Mouse (Mus musculus): ENCODE measurements at regions not wholly inside any gene's neighbourhood (a gene's known extent, or its start where the extent isn't known, plus 50 kb on each side); places are given as distances from the start of the nearest gene placed in this dataset.

GRCm38 (mm10) chr11:38886466-38886865 lies 1650.7 kb upstream of the Tenm2 start:
- DNase-seq: no peak

DNA sequence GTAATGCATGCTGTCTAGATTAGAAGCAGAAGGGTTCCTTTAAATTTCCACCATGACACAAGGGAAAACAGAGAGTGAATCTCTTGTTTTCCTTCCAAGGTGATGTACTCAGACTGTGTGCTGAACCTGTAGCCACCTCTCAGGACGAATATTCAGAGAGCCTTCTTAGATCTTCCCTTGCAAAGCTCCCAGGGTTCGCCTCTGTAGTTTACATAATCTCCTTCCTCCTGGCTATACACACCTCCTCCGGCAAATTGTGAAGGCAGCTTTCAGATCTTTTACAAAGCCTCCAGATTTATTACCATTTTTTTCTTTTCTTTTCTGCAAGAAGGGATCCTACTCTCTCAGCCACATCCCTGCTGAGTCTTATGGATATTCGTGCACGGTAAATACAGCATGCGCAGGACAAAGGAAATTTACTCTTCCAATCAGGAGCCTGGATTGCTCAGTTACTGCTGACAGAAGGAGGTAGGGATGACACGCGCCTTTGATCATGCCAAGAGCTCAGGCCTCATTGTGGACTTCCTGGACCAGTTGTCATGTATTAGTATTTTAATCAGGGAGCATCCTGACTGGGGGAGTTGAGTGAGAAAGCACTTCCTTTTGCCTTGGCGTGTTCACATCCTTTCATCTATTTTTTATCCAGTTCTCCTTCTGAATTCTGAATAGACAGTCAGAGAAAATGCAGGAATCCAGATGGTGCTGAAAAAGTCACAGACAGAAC lies 1626.0 kb upstream of the Tenm2 start:
- DNase-seq: no peak

- DNase-seq: no peak
Observed at GRCm38 (mm10) chr11:38856645-38857044, 1620.9 kb upstream of the Tenm2 start.

DNA sequence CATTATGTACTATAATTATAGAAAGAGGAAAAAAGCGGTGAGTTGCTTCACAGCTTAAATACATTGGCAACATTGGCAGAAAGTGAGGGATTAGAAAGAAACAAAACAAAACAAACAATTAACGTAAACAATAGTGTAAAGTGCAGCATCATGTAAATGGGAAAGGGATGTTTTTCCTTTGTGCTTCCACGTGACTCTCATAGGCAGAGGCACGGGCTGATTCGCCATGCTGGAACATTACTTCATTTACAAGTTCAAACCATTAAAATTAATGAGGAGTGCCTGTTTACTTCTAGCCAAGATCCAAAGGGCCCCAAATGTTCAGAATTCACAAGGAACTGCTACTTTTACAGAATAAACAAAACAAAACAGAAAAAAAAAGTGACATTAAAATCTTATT lies 1593.4 kb upstream of the Tenm2 start:
- no peak for DNase-seq

DNA sequence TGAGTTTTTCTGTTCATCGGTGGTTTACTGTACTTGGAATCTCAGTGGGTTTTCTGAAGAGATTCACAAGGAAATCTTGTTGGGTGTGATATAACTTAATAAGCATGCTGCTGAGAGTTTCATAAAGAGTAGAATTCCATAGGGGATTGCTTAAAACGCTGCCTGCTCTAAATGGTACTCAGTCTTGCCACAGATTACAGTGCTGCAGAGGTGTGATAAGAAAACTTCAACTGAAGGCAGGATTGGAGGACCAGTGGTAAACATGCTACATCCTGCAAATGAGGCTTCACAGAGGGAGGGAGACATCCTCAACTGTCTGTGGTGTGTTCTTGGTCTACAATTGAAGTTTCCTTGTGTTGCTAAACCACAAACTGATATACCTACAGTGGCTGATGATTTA lies 1592.6 kb upstream of the Tenm2 start:
- no peak for DNase-seq

- no peak for DNase-seq
Observed at GRCm38 (mm10) chr11:38825172-38825753, 1589.5 kb upstream of the Tenm2 start.

GRCm38 (mm10) chr11:38818141-38818540 lies 1582.4 kb upstream of the Tenm2 start:
- no peak for DNase-seq

GRCm38 (mm10) chr11:38783548-38783947 lies 1547.8 kb upstream of the Tenm2 start:
- no peak for DNase-seq

DNA sequence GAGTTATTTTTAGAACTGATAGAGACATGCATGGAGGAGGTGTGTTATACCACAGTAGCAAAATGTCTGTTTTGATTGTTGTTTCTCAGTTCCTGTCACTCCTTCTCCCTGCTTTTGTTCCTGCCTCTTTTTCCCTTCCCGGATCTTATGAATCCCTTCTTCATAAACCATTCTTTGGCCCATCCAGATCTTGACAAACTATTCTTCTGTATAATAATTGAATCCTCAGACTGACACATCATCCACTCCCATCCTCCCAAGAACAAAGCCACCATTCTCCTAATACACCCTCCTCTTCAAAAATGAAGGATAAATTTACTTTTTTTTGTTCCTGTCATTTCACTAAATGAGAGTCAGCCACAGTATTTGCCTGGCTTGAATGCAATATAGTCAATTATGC lies 1543.8 kb upstream of the Tenm2 start:
- DNase-seq: no peak

GRCm38 (mm10) chr11:38762241-38762640 lies 1526.5 kb upstream of the Tenm2 start:
- DNase-seq: no peak

GRCm38 (mm10) chr11:38747549-38747948 lies 1511.8 kb upstream of the Tenm2 start:
- DNase-seq: peak; percentile 6

GRCm38 (mm10) chr11:38729101-38729500 lies 1493.3 kb upstream of the Tenm2 start:
- no peak for DNase-seq

DNA sequence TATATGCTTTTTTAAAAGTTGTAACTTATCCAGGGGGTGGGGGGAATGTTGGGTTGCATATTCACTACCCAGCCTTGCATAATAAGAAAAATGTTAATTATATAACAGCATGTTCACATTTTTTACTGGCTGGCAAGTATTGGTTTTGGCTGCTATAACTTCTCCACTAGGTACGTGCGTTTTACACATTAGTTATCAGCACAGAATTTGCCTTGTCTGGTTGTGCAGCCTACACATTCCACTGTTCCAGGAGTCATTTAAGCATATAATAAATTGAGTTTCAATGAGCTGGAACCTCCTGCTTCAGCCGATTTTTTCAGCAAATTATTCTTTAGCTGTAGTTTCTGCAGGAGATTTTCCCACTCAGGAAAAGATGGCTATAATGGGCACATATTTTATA lies 1479.9 kb upstream of the Tenm2 start:
- DNase-seq: no peak

GRCm38 (mm10) chr11:38681264-38681663 lies 1445.5 kb upstream of the Tenm2 start:
- DNase-seq: no peak

DNA sequence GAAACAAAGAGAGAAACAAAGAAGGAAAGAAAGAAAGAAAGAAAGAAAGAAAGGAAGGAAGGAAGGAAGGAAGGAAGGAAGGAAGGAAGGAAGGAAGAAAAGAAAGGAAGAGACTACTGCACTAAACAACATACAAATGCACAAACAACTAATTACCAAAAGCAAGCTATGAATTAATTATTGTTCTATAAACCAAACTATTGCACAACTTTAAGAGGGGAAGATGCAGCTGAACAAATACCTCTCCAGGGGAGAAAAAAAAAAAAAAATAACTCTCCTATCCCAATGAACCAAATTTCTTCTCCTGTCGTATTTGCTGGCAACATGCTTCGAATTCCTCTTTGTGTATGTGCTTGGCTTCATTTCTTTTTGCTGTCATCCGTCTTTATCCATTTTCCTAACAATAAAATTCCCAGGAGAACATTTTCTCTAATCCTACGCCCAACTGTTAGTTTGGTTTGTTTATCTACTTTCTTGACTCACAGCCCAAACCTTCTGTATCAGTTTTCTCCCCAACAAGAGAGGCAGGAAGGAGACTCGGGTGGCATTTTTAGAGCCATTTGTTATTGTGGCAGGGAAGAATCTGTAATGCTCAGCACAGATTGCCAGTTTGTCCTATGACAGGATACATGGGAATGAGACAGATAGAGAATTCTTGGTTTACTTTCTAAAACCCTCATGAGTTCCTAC lies 1437.7 kb upstream of the Tenm2 start:
- DNase-seq: no peak

Data from cerebellum, adult 18-20 months (tissue).